Mouse (Mus musculus) G1E (cell line): Measurements from ENCODE around the gene Pgap3. TPM values are rescaled to one million over a fixed set of nuclear protein-coding genes. Genes with fewer than 3 reads are reported as not detected.

Experiments used
- ATAC-seq: 2 replicates; pipeline ENCODE4 v1.8.0; 2016; ENCODE audit warnings: mild to moderate bottlenecking; ENCODE audit not compliant: insufficient number of reproducible peaks, poor library complexity, low FRiP score, severe bottlenecking; ENCODE audit errors: extremely low read depth
- DNase-seq: peaks from one replicate; pipeline ENCODE4 v3.0.0; 2012; ENCODE audit warnings: low spot score
- H3K27me3 ChIP-seq: 2 replicates; pipeline ENCODE4 v1.6.1; 2012; ENCODE audit warnings: mild to moderate bottlenecking, low read length, inconsistent platforms; ENCODE audit not compliant: insufficient read depth
- H3K36me3 ChIP-seq: replicated peaks from 2 replicates; pipeline ENCODE3; 2012; ENCODE audit warnings: mild to moderate bottlenecking, inconsistent platforms
- H3K4me1 ChIP-seq: 2 replicates; pipeline ENCODE4 v1.6.1; 2012; ENCODE audit warnings: low read depth, low read length, inconsistent platforms, mixed read lengths; ENCODE audit not compliant: insufficient read depth
- H3K4me3 ChIP-seq: 2 replicates; pipeline ENCODE4 v1.5.1; 2012; ENCODE audit warnings: low read depth, mild to moderate bottlenecking, inconsistent platforms, low read length, moderate library complexity, mixed read lengths
- H3K9me3 ChIP-seq: replicated peaks from 2 replicates; pipeline ENCODE4 v1.6.1; 2012; ENCODE audit warnings: inconsistent platforms
- CTCF ChIP-seq: IDR thresholded peaks from 2 replicates; pipeline ENCODE4 v1.5.1; 2012; ENCODE audit warnings: low read depth, low read length, inconsistent platforms, mixed read lengths
- GATA1 ChIP-seq: IDR thresholded peaks from 2 replicates; pipeline ENCODE4 v1.6.1; 2012; ENCODE audit warnings: borderline replicate concordance, low read length, inconsistent platforms, mixed read lengths
- GATA2 ChIP-seq: IDR thresholded peaks from 2 replicates; pipeline ENCODE4 v1.6.1; 2012; ENCODE audit warnings: low read depth, low read length, inconsistent platforms, borderline replicate concordance
- POLR2AphosphoS5 ChIP-seq: IDR thresholded peaks from 2 replicates; pipeline ENCODE4 v1.6.1; 2012; ENCODE audit warnings: low read depth, low read length, inconsistent platforms; ENCODE audit not compliant: insufficient replicate concordance
- TAL1 ChIP-seq: conservative IDR thresholded peaks from 2 replicates; pipeline ENCODE4 v1.6.1; 2012; ENCODE audit warnings: low read depth, low read length, inconsistent platforms, mixed read lengths
- polyA plus RNA-seq: library from polyadenylated mRNA; stranded (reverse); fragments of >175 nt; gene quantifications from 2 replicates; pipeline ENCODE4 v1.2.3, GENCODE M21; 2012
- total RNA-seq, 2 experiments: library from RNA; stranded (forward) in 1 of 2; stranded (reverse) in 1 of 2; fragments of 200-1000 nt in 1 of 2; fragments of >200 nt in 1 of 2; fragmentation: Nextera tagmentation in 1 of 2; gene quantifications; 2 replicates each; pipeline ENCODE4 v1.2.3; 2014 to 2017

Pgap3 gene
- total and polyA plus RNA-seq, 3 experiments: 2.7 to 9.1 (median 7.4) TPM

GRCm38 (mm10) chr11:98370588-98370987 lies 29.7 kb downstream of the Pgap3 start:
- H3K4me1 ChIP-seq: peaks cover 11% of the 10 kb centered on the region
- ATAC-seq: no peak
- no peaks in the 10 kb centered on the region for H3K27me3 ChIP-seq
- TF ChIP-seq POLR2AphosphoS5: no peak
- TF ChIP-seq GATA1: no peak
- TF ChIP-seq TAL1: no peak
- no peak for TF ChIP-seq GATA2
- TF ChIP-seq CTCF: no peak
- no peaks in the 10 kb centered on the region for H3K9me3 ChIP-seq
- no peak overlapping the region for H3K4me3 ChIP-seq
- peaks cover 87% of the 10 kb centered on the region for H3K36me3 ChIP-seq
- DNase-seq: no peak

- peaks cover 11% of the 10 kb centered on the region for H3K4me1 ChIP-seq
- H3K27me3 ChIP-seq: no peaks in the 10 kb centered on the region
- H3K9me3 ChIP-seq: no peaks in the 10 kb centered on the region
- H3K36me3 ChIP-seq: peaks cover 78% of the 10 kb centered on the region
- DNase-seq: no peak
- ATAC-seq: no peak
- no peak overlapping the region for H3K4me3 ChIP-seq
- TF ChIP-seq POLR2AphosphoS5: no peak
- TF ChIP-seq TAL1: no peak
- TF ChIP-seq CTCF: no peak
- TF ChIP-seq GATA2: no peak
- no peak for TF ChIP-seq GATA1
Observed at GRCm38 (mm10) chr11:98369337-98369736, 31.0 kb downstream of the Pgap3 start.

- no peak overlapping the region for H3K4me3 ChIP-seq
- no peaks in the 10 kb centered on the region for H3K9me3 ChIP-seq
- H3K36me3 ChIP-seq: peaks cover 80% of the 10 kb centered on the region
- peaks cover 11% of the 10 kb centered on the region for H3K4me1 ChIP-seq
- H3K27me3 ChIP-seq: no peaks in the 10 kb centered on the region
- DNase-seq (no peak), ATAC-seq (no peak)
- TF ChIP-seq CTCF (no peak), TAL1 (no peak), GATA2 (no peak), GATA1 (no peak), POLR2AphosphoS5 (no peak)
Observed at GRCm38 (mm10) chr11:98367863-98368186, 32.5 kb downstream of the Pgap3 start.

GRCm38 (mm10) chr11:98367171-98367862 lies 33.0 kb downstream of the Pgap3 start:
- ATAC-seq: no peak
- Histone ChIP-seq H3K36me3 (peaks cover 80% of the 10 kb centered on the region), H3K9me3 (no peaks in the 10 kb centered on the region), H3K4me3 (no peak overlapping the region), H3K4me1 (peaks cover 11% of the 10 kb centered on the region), H3K27me3 (no peaks in the 10 kb centered on the region)
- TF ChIP-seq GATA1 (no peak), TAL1 (no peak), CTCF (no peak), POLR2AphosphoS5 (no peak), GATA2 (no peak)
- no peak for DNase-seq

GRCm38 (mm10) chr11:98366290-98366689 lies 34.0 kb downstream of the Pgap3 start:
- no peak for DNase-seq
- no peak for ATAC-seq
- H3K4me3 ChIP-seq: no peak overlapping the region

GRCm38 (mm10) chr11:98364410-98364809 lies 35.9 kb downstream of the Pgap3 start:
- peaks cover 82% of the 10 kb centered on the region for H3K36me3 ChIP-seq
- no peak for TF ChIP-seq GATA2
- no peak for TF ChIP-seq CTCF
- TF ChIP-seq POLR2AphosphoS5: no peak
- TF ChIP-seq TAL1: no peak
- no peak for TF ChIP-seq GATA1
- H3K9me3 ChIP-seq: no peaks in the 10 kb centered on the region
- no peaks in the 10 kb centered on the region for H3K27me3 ChIP-seq
- ATAC-seq (no peak), DNase-seq (no peak)
- H3K4me1 ChIP-seq: peaks cover 26% of the 10 kb centered on the region
- no peak overlapping the region for H3K4me3 ChIP-seq

More at GRCm38 (mm10) chr11:98366290-98366689, 34.0 kb downstream of the Pgap3 start:
- Histone ChIP-seq H3K9me3 (no peaks in the 10 kb centered on the region), H3K27me3 (no peaks in the 10 kb centered on the region), H3K36me3 (peaks cover 80% of the 10 kb centered on the region), H3K4me1 (peaks cover 10% of the 10 kb centered on the region)
- TF ChIP-seq GATA2 (no peak), CTCF (no peak), GATA1 (no peak), TAL1 (no peak), POLR2AphosphoS5 (no peak)

GRCm38 (mm10) chr11:98363817-98364216 lies 36.5 kb downstream of the Pgap3 start:
- DNase-seq: no peak
- peaks cover 79% of the 10 kb centered on the region for H3K36me3 ChIP-seq

More at GRCm38 (mm10) chr11:98363817-98364216, 36.5 kb downstream of the Pgap3 start:
- no peak for ATAC-seq
- H3K4me3 ChIP-seq: no peak overlapping the region
- no peaks in the 10 kb centered on the region for H3K9me3 ChIP-seq
- H3K27me3 ChIP-seq: no peaks in the 10 kb centered on the region
- TF ChIP-seq GATA2 (no peak), POLR2AphosphoS5 (no peak), GATA1 (no peak), TAL1 (no peak), CTCF (no peak)
- peaks cover 31% of the 10 kb centered on the region for H3K4me1 ChIP-seq
